Mouse (Mus musculus): ENCODE data around the gene Ctsc.

GRCm38 (mm10) chr7:88322431-88322830 lies 44.5 kb downstream of the Ctsc start:
- TF ChIP-seq POLR2AphosphoS2 (IDR thresholded peaks at IDR 0.05; ENCODE audit: insufficient read length, low read depth) (no peak), MAX (IDR thresholded peaks at IDR 0.05; ENCODE audit: low read depth) (no peak), POLR2A (IDR thresholded peaks at IDR 0.05; ENCODE audit: insufficient read length, low read depth) (no peak)

Data from myocyte (in vitro differentiated cells).